Mouse (Mus musculus): ENCODE results near the gene Proca1.
A peak's percentile ranks its signal among the peaks of the same experiment; 100 is the strongest.
"Not testable (repeated sequence)": the region's sequence is repeated elsewhere in the genome, so short reads cannot be mapped to it uniquely, and the experiment has no call there.

Proca1 gene

DNA sequence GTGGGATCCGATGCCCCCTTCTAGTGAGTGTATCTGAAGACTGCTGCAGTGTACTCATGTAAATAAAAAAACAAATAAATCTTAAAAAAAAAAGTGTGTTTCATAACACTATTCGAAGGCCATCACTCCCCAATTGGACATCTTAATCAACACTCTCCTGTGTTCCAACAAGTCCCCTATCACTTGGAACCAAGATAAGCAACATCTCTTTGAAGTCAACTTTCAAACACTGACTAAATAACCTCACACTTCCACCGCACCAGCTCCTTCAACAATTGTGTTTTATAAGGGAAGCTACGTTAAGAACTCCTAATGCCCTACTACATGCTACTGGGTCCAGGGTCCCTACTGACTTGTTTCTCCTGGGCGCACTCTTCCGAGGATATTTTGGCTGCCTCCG lies 10.7 kb upstream of the Proca1 start:
- no peak for DNase-seq (ENCODE audit: inconsistent ontology term)

DNA sequence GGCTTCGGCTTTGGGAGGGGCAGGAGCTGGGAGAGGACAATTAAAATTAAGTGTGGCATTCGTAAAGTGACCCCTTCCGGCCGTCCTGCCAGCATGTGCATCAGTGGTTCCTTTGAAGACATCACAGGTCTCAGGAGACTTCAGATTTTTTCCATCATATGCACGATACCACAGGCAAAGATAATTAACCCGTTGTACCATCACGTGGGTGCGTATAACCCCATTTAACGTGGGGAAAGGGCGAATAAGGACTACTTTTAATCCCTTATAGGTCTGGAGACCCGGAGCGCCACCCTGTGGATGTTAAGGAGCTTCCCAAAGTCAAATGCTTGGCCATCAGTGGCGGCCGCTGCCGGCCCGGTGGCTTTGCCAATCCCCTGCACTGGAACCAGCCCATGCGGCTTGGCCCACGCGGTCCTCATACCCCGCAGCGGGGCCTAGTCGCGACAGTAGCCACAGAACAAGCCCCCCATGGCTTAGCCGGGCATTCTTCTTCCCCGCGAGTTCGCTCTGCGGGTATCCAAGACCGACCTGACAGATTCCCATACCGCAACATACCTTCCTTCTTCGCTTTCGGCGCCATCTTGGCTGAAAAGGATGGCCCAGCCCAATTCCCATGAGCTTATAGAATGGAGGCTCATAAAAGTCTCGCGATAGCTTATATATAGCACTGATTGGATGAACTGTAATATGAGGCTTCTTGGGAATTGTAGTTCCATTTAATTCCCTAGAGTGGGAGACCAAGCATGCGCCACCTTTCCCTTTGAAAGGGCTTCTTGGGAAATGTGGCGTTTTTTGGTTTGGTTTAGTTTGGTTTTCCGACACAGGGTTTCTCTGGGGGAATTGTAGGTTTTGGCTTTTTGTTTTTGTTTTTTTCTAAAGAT lies 10.0 kb upstream of the Proca1 start, which contains the start of gene Rpl23a:
Gene Rpl23a (minus strand): TSS at position 624 of the 884 bp plus-strand sequence.
- DNase-seq (ENCODE audit: inconsistent ontology term), result peak; percentile 90

DNA sequence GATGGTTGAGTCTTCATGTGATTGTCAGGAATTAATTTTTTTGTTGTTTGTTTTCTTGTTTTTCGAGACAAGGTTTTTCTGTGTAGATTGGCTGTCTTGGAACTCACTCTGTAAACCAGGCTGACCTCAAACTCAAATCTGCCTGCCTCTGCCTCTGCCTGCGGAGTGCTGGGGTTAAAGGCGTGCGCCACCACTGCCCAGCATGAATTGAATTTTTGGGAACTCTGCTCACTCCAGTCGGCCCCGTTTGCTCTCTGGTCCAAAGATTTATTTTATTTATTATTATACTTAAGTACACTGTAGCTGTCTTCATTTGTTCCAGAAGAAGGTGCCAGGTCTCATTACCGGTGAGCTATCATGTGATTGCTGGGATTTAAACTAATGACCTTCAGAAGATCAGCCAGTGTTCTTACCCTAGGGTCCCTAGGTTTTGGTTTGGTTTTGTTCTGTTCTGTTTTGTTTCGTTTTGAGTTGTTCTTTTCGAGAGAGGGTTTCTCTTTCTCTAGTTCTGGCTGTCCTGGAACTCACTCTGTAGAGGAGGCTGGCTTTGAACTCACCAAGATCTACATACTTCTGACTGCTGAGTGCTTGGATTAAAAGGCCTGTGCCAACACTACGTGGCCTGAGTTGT lies 9.2 kb upstream of the Proca1 start:
- no peak for DNase-seq (ENCODE audit: inconsistent ontology term)

DNA sequence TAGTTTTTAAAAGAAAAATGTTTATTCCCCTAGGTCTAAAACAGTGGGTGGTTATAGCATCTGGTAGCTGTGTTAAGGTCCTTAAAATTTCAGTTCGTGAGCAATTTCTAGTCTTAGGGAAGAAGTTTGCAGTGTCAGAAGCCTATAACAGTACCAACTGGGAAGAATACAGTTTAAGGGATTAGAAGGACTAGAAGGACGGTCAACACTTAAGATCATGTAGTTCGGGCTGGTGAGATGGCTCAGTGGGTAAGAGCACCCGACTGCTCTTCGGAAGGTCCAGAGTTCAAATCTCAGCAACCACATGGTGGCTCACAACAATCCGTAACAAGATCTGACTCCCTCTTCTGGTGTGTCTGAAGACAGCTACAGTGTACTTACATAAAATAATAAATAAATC lies 8.5 kb upstream of the Proca1 start:
- not testable (repeated sequence) for DNase-seq (ENCODE audit: inconsistent ontology term)

DNA sequence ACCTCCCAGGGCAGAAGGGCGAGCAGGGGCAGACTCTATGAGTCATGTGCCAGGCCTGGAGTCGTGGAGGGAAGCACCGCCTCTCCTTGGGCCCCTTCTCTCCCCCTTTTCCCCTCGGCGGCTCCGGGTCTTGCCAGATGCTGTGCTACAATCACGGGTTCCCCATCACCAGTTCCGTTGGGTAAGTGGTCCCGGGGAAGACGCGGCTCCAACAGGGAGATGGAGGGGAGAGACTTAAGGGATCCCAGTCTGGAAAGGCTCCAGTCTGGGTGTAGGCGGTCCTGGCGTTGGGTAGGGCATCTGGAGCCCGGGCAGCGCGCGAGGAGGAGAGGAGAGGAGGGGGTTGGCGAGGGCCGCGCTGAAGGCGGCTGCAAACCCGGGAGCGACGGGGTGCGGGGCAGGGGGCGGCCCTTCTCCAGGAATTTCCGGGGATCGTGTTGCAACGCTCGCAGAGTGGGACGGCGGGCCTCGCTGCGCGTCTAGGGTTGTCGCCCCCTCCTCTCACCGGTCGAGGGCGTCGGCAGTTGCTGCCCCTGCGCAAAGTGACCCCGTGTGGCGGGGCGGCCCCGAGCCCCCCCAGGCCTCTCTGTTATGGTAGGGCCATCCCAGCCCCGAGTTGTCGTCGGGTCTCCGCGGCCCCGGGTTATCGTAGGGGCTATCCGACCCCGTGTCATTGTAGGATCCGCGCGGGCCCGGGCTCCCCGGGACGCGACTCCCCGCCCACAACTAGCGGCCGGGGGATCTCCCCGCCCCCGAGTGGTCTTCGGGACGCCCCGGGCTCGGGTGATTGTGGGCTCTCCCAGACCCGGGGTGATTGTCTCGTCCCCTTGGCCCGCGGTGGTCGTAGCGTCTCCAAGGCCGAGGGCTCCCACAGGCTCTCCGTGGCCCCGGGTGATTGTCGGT lies 4.6 kb upstream of the Proca1 start, which contains the start of gene Rab34:
Gene Rab34 (plus strand): TSS at position 100 of the 903 bp plus-strand sequence.
- peak; percentile 92 for DNase-seq (ENCODE audit: inconsistent ontology term)

DNA sequence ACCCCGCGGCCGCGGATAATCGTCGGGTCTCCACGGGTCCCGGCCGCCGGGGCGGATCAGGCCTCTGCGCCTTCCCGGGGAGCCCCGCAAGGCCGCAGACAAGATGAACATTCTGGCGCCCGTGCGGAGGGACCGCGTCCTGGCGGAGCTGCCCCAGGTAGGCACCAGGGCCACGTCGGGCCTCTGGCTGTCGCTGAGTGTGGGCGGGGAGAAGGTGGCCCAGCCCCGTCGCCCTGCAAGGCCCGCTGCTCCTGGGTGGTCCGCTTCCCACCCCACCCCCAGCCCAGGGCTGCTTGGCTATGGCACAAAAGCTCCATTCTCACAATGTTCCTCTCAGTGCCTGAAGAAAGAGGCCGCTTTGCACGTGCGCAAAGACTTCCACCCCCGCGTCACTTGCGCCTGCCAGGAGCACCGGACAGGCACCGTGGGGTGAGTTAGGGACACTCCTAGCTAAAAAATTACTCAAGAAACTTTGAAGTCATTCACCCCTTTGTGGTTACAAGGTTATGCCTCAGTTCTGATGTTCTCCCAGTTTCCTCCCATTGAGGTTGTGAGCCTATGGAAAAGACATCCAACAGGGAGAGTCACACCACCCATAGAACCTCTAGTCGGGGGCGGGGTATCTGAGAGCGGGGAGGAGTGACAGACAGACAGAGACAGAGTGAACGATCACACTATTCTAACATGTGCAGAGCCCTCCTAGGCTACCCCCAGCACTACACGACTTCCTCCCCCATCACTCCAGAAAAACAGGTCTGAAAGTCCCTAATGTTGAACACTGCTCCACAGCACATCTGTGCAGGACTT lies 3.8 kb upstream of the Proca1 start:
- DNase-seq (ENCODE audit: inconsistent ontology term), result peak; percentile 89

DNA sequence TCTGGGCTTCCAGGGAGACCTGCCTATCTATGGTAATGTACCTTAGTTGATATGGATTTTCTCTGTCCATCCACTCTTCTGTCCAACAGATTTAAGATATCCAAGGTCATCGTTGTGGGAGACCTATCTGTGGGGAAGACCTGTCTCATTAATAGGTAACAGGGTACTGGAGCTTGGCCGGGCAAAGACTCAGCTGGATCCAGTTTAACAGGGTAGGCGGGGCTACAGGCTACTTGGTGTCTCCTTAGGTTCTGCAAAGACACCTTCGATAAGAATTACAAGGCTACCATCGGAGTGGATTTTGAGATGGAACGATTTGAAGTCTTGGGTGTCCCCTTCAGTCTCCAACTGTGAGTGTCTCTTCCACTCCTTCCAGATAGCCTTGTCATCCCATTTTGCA lies 3.2 kb upstream of the Proca1 start:
- no peak for DNase-seq (ENCODE audit: inconsistent ontology term)

DNA sequence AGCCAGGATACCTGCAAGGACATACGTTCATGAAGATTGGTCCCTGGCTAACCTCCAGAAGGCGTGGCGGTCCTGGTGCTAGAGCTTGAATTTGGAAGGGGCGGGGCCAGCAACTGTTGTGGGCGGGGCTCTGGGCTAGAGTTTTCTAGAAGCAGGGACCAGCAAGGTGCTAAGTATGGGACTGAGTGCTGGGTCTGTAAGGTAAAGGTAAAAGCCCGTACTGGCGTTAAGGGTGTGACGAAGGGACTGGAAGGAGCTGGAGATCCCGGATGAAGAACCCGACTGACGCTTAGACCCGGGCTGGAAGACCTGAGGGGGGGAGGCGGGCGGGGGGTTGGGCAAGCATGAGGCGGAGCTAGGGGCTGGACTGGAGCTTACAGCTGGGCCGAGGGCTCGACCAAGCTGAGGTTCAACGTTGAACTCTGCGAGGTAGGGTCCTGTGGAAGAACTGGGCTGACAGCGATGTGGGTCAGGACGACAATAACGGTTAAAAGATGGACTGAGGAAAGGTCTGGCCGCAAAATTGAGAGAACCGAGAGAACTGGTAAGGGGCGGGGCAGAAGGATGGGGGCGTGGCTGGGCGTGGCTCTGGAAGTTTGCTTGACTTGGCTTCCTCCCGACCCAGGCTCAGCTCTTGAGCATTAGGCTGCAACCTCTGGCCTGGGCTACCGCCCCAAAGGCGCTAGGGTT lies 1.4 kb downstream of the Proca1 start:
- DNase-seq (ENCODE audit: inconsistent ontology term), result peak; percentile 68

DNA sequence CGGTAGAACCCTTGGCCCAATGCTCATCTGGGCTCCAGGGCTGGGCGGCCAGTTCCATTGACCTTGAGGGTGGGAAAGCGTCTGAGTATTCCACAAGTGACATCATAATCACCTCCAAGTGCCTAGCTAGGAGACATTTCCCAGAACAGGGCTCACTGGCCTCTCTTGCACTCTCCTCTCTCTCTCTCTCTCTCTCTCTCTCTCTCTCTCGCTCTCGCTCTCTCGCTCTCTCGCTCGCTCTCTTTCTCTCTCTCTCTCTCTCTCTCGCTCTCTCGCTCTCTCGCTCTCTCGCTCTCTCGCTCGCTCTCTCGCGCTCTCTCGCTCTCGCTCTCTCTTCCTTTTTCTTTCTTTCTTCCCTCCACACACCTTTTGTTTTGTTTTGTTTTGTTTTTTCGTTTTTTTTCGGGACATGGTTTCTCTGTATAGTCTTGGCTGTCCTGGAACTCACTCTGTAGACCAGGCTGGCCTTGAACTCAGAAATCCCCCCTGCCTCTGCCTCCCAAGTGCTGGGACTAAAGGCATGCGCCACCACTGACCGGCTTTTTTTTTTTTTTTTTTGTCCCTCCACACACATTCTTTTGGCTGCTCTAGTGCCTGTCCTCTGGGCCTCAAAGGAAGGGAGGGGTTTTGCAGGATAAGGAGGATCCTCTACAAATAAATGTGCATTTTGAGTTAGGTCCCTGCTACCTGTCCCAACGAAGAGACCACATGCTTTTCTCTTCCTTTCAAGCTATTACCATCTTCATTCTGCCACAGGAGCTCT lies 2.1 kb downstream of the Proca1 start:
- DNase-seq (ENCODE audit: inconsistent ontology term), result no peak

DNA sequence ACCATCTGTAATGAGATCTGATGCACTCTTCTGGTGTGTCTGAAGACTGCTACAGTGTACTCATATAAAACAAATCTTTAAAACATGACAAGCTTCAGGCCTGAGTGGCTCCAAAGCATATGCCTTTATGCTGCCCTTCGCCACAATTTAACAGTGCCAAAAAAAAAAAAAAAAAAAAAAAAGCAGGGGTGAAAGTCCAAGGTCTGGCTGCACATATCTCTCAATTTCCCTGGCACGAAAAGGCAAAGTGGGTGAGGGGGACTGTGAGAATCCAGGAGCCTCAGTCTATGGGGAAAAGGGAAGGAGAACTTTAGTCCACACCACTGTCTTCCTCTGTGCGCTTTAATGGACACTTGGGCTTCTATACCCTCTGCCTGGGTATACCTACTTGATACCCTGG lies 9.2 kb downstream of the Proca1 start:
- DNase-seq (ENCODE audit: inconsistent ontology term), result no peak

DNA sequence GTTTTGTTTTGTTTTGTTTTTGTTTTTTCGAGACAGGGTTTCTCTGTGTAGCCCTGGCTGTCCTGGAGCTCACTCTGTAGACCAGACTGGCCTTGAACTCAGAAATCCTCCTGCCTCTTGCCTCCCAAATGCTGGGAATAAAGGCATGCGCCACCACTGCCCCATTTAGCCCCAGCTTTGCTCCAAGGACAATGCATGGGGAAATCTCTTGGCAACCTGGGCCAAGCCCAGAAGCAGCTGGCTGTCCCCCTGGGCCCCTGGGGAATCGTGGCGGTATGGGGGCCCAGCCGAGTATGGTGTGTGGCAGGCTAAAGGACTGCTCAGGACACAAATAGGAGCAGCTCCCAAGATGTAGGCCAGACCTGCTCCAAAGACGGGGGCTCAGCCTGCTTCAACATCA lies 11.1 kb downstream of the Proca1 start:
- no peak for DNase-seq (ENCODE audit: inconsistent ontology term)

DNA sequence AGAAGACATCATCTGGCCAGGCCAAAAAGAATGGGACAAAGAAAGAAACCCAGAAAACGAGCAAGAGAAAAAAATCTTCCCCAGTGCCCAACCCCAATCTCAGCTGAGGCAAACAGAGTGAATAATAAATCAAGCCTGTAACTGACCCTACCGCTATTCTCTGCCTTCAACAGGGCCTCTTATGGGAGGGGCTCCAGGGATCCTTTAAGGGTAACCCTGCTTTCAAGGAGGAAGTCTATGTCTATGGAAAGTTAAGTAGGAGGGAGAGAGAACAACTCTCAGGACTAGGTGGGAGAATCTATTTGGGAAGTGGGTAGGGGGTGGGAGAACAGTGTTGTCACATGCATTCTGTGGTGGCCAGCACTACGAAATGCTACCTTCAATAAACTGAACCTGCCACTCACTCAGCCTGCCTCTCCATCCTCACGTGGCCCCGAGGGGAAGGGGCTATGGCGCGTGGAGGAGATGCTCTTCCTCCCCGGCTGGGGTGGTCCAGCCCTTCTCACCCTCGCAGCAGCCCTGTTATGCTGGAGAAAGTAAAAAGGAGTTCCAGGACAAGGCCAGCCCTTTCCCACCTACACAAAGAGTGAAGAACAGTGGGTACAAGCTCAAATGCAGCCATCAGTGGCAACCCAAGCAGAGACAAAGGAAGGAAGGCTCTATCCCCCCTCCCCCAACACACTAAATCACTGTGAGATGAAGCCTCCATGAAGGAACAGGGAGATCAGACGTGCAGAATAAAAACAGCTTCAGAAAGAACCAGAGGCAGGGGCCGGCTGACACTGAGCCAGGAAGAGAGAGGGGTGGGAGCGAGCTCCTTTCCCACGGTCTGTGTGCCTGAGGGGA lies 12.4 kb downstream of the Proca1 start:
- no peak for DNase-seq (ENCODE audit: inconsistent ontology term)

DNA sequence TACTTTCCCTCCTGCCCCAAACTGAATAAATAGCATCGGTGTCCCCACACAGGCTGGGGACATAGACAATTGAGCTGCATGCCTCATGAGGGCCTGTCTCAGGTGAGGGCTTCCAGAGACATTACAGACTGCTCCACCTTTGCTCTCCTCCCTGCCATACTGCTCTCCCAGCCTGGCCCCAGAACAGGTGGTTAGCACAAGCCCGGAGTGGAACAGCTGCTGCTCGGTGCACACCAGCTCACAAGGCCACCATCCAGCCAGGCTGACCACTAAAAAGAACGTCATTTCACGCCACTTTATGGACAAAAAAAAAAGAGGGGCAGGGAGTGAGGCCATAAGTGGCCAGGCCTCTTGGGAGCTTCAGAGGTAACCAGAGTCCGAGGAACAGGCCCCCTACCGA lies 14.0 kb downstream of the Proca1 start:
- no peak for DNase-seq (ENCODE audit: inconsistent ontology term)

DNA sequence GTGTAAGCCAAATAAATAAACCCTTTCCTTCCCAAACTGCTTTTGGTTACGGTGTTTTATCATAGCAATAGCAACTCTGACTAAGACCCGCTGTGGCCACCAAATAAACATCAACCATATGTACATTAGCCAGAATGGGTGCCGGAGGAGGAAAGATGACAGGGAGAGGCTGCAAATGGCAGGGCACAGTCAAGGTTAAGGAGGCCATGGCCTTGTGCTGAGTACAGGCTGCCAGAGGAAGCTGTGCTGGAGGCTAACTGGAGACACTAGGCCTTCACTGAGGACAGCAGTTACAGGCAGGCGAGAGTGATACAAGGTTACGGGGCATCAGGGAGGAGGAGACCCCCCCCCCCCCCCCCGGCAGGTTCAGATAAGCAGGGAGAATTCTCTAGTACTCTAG lies 16.7 kb downstream of the Proca1 start:
- DNase-seq (ENCODE audit: inconsistent ontology term), result no peak

DNA sequence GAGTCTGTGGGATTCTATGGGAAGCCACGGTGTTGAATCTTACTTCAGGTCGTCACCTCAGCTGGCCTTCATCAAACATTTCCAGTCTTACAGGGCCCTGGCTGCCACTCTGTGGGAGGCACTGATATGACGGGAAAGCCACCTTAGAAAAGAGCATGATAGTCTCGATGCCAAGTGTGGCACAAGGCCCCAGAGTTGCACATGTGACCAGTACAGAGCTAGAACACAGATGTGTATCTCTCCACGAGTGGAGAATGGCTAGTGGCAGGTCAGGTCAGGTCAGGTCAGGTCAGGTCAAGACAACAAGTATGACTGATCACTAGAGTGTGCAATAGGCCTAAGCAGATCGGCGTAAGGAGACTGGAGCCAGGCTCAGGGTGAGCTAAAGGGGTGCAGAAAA lies 17.4 kb downstream of the Proca1 start:
- DNase-seq (ENCODE audit: inconsistent ontology term), result no peak

DNA sequence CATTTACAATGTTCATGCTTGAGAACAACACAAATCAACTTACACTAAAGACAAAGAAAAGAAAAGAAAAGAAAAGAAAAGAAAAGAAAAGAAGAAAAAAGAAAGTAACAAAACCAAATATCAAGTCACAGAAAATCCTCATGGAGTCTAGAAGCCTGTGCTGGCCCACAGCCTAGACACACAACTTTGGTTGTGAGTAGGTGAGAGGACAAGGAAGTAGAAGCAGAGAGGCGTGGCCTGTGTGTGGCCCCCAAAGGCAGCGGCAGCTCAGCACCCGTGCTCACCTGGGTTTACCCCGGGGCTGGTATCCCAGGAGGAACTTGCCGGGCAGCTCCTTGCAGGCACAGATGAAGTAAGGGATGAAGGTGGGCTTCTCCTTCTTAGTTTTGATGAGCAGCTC lies 18.3 kb downstream of the Proca1 start:
- no peak for DNase-seq (ENCODE audit: inconsistent ontology term)

DNA sequence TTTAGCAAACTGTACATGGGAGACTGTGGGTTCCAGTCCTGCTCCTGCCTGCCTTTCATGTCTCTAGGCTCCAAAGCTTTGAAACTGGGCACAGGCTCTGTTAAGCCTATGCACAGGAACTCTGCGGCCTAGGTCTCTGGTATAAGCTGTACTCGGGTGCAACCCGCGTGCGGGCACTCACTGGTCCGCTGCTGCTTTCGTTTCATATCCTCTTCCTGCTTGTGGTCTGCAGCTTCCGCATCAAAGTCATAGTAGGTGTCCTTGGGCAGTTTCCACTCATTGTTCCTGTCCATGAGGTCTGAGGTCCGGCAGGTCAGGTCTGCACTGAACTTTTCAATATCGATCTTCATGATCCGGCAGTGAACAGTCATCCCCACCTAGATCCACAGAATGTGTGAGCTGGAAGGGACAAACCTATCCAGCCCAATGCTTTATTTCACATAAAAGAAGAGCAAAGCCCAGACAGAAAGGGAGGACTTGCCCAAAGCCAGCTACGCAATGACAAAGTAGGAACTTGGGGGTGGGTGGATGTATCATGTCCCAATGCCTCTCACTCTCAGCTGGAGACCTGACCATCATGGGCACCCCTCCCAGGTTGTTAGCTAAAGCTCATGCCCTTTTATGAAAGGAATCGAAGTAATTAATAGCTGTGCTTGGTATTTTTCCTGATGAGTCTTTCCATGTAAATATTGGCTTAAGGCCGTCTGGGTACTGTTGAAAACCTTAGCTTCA lies 20.1 kb downstream of the Proca1 start:
- no peak for DNase-seq (ENCODE audit: inconsistent ontology term)

DNA sequence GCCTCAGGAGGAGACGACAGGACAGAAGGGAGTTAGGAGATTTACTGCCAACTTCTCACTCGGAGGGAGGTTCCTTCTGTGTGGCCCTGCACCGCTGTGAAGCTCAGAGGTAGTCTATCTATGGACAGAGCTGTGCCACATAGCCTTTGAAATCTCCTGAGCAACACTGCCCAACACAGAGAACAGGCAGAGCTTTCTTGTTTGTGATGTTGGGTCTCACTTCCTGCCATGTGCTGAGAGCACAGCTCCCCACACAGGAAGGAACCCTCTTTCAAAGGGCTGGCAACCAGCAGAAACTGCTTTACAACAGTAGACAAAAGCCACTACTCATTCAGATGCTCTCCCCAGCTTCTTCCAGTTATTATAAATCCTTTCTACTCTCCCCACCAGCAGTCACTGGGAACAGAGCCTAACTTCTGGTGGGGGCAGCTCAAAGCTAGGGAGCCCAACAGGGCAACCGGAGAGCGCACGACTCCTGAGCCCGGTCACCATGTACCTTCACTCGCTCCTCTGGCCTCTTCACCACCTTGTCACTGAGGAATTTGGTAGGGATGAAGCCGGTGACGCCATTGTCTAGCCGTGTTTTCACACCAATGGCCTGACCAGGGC lies 22.6 kb downstream of the Proca1 start:
- DNase-seq (ENCODE audit: inconsistent ontology term), result no peak

All from Muller cell, postnatal 12 days (primary cell).